Mouse (Mus musculus) CH12.LX (cell line): ENCODE results near the gene Git2. TPM values are rescaled to one million over a fixed set of nuclear protein-coding genes. Genes with fewer than 3 reads are reported as not detected.

Experiments used
- DNase-seq: peaks from one replicate; pipeline ENCODE4 v3.0.0-alpha.2; 2013; ENCODE audit errors: extremely low read depth
- H3K27ac ChIP-seq: 2 replicates; pipeline ENCODE4 v1.5.1; 2012; ENCODE audit warnings: low read depth, mild to moderate bottlenecking, control low read depth, moderate library complexity; ENCODE audit not compliant: insufficient read depth
- H3K27me3 ChIP-seq: replicated peaks from 2 replicates; pipeline ENCODE3; 2012; ENCODE audit warnings: inconsistent platforms
- H3K36me3 ChIP-seq, 2 experiments: replicated peaks in 1 of 2; 2 replicates each; pipeline versions ENCODE3 to v1.6.1; 2012; ENCODE audit warnings: inconsistent platforms in 1 of 2, low read length in 1 of 2, mild to moderate bottlenecking in 1 of 2, mixed read lengths in 1 of 2, moderate library complexity in 1 of 2; ENCODE audit not compliant: control insufficient read depth in 1 of 2, insufficient read depth in 1 of 2
- H3K4me1 ChIP-seq, 2 experiments: 2 replicates each; pipeline ENCODE4 v1.6.1; 2012; ENCODE audit warnings: inconsistent platforms in 1 of 2, moderate library complexity in 1 of 2; ENCODE audit not compliant: insufficient read depth in 2 of 2, control insufficient read depth in 1 of 2
- H3K4me2 ChIP-seq: 2 replicates; pipeline ENCODE4 v1.6.1; 2012; ENCODE audit warnings: low read depth, mild to moderate bottlenecking, control low read depth; ENCODE audit not compliant: poor library complexity, insufficient read depth, severe bottlenecking
- H3K4me3 ChIP-seq, 3 experiments: fragments of 150-350 bp in 1 of 3; sonication (generic) in 1 of 3; replicated peaks in 1 of 3; 2 replicates each; pipeline versions ENCODE3 to v1.5.1; 2011 to 2012; ENCODE audit warnings: low read depth in 2 of 3, low read length in 2 of 3, mild to moderate bottlenecking in 2 of 3, moderate library complexity in 2 of 3, control low read depth in 1 of 3, improper control_type of control experiment in 1 of 3, inconsistent platforms in 1 of 3, mixed read lengths in 1 of 3; ENCODE audit not compliant: poor library complexity in 1 of 3
- H3K79me2 ChIP-seq: replicated peaks from 2 replicates; pipeline ENCODE4 v1.6.1; 2012; ENCODE audit warnings: mild to moderate bottlenecking, moderate library complexity; ENCODE audit not compliant: control insufficient read depth, poor library complexity, insufficient read depth, severe bottlenecking; ENCODE audit errors: extremely low read depth
- H3K9ac ChIP-seq: 2 replicates; pipeline ENCODE4 v1.6.1; 2012; ENCODE audit warnings: low read depth, mild to moderate bottlenecking, control low read depth, moderate library complexity; ENCODE audit not compliant: insufficient read depth
- H3K9me3 ChIP-seq: replicated peaks from 2 replicates; pipeline ENCODE3; 2012; ENCODE audit warnings: low read length, inconsistent platforms, mixed read lengths
- CHD1 ChIP-seq: IDR thresholded peaks from 2 replicates; pipeline ENCODE4 v1.6.1; 2012; ENCODE audit warnings: low read depth, low read length, improper control_type of control experiment, inconsistent platforms
- CHD2 ChIP-seq: IDR thresholded peaks from 2 replicates; pipeline ENCODE4 v1.6.1; 2011; ENCODE audit warnings: low read length, improper control_type of control experiment
- CTCF ChIP-seq, 2 experiments: IDR thresholded peaks in 1 of 2; conservative IDR thresholded peaks in 1 of 2; 2 replicates each; pipeline ENCODE4 v1.5.1; 2011 to 2012; ENCODE audit warnings: low read depth in 2 of 2, low read length in 2 of 2, improper control_type of control experiment in 1 of 2, inconsistent platforms in 1 of 2, mild to moderate bottlenecking in 1 of 2, moderate library complexity in 1 of 2
- EP300 ChIP-seq: IDR thresholded peaks from 2 replicates; pipeline ENCODE4 v1.6.1; 2011; ENCODE audit warnings: low read length, improper control_type of control experiment
- ETS1 ChIP-seq: conservative IDR thresholded peaks from 2 replicates; pipeline ENCODE4 v1.6.1; 2012; ENCODE audit warnings: low read depth, mild to moderate bottlenecking, inconsistent platforms, low read length, improper control_type of control experiment, moderate library complexity
- HCFC1 ChIP-seq: IDR thresholded peaks from 2 replicates; pipeline ENCODE4 v1.6.1; 2012; ENCODE audit warnings: low read depth, mild to moderate bottlenecking, inconsistent platforms, low read length, improper control_type of control experiment
- IRF4 ChIP-seq: IDR thresholded peaks from 2 replicates; pipeline ENCODE4 v1.6.1; 2014; ENCODE audit warnings: low read depth, mild to moderate bottlenecking, inconsistent platforms, low read length, improper control_type of control experiment
- JUN ChIP-seq: IDR thresholded peaks from 2 replicates; pipeline ENCODE4 v1.6.1; 2011; ENCODE audit warnings: low read depth, mild to moderate bottlenecking, low read length, improper control_type of control experiment, moderate library complexity; ENCODE audit not compliant: insufficient read depth
- JUND ChIP-seq: conservative IDR thresholded peaks from 2 replicates; pipeline ENCODE4 v1.6.1; 2011; ENCODE audit warnings: low read depth, low read length, improper control_type of control experiment
- MAFK ChIP-seq: IDR thresholded peaks from 2 replicates; pipeline ENCODE4 v1.6.1; 2011; ENCODE audit warnings: low read length, improper control_type of control experiment; ENCODE audit not compliant: insufficient replicate concordance
- MAX ChIP-seq: IDR thresholded peaks from 2 replicates; pipeline ENCODE4 v1.6.1; 2011; ENCODE audit warnings: low read length, improper control_type of control experiment
- MXI1 ChIP-seq: IDR thresholded peaks from 2 replicates; pipeline ENCODE4 v1.6.1; 2011; ENCODE audit warnings: mild to moderate bottlenecking, low read depth, low read length, improper control_type of control experiment
- NELFE ChIP-seq: IDR thresholded peaks from 2 replicates; pipeline ENCODE4 v1.6.1; 2011; ENCODE audit warnings: low read depth, low read length, improper control_type of control experiment
- NRF1 ChIP-seq: IDR thresholded peaks from 2 replicates; pipeline ENCODE4 v1.6.1; 2014; ENCODE audit warnings: low read depth, mild to moderate bottlenecking, inconsistent platforms, low read length, improper control_type of control experiment, moderate library complexity
- PAX5 ChIP-seq: IDR thresholded peaks from 2 replicates; pipeline ENCODE4 v1.6.1; 2012; ENCODE audit warnings: low read length, inconsistent platforms, mixed read lengths
- POLR2A ChIP-seq: IDR thresholded peaks from 2 replicates; pipeline ENCODE4 v1.6.1; 2011; ENCODE audit warnings: low read depth, mild to moderate bottlenecking, improper control_type of control experiment, low read length
- TBP ChIP-seq: conservative IDR thresholded peaks from 2 replicates; pipeline ENCODE4 v1.6.1; 2011; ENCODE audit warnings: low read depth, low read length, improper control_type of control experiment
- USF2 ChIP-seq: conservative IDR thresholded peaks from 2 replicates; pipeline ENCODE4 v1.6.1; 2011; ENCODE audit warnings: low read depth, low read length, improper control_type of control experiment
- ZKSCAN1 ChIP-seq: IDR thresholded peaks from 2 replicates; pipeline ENCODE4 v1.6.1; 2012; ENCODE audit warnings: low read depth, inconsistent platforms, low read length, improper control_type of control experiment, borderline replicate concordance
- ZMIZ1 ChIP-seq: IDR thresholded peaks from 2 replicates; pipeline ENCODE4 v1.6.1; 2012; ENCODE audit warnings: low read depth, mild to moderate bottlenecking, inconsistent platforms, low read length, improper control_type of control experiment
- ZNF384 ChIP-seq: IDR thresholded peaks from 2 replicates; pipeline ENCODE4 v1.6.1; 2012; ENCODE audit warnings: low read depth, low read length, improper control_type of control experiment, inconsistent platforms
- dilution Hi-C: fragments of 300-500 bp; cut with MboI; formaldehyde crosslinking; loops from 2 replicates; pipeline ENCODE4 v1.14.3; 2020; ENCODE audit warnings: low sequenced_read_pairs; ENCODE audit not compliant: extremely low pct_unique_long_range_greater_than_20kb, extremely low pct_ligation_motif_present
- in situ Hi-C: fragments of 300-500 bp; cut with MboI; formaldehyde crosslinking; loops from 3 replicates; pipeline ENCODE4 v1.14.3; 2019; ENCODE audit warnings: low sequenced_read_pairs, low pct_ligation_motif_present, low pct_unique_long_range_greater_than_20kb, mixed read lengths
- polyA plus RNA-seq: library from polyadenylated mRNA; unstranded; fragments of >175 nt; gene quantifications from 2 replicates; pipeline ENCODE4 v1.2.1, GENCODE M21; 2012; ENCODE audit warnings: low read depth; ENCODE audit not compliant: insufficient read length
- total RNA-seq, 2 experiments: library from RNA; depleted of rRNA; stranded (reverse); fragments of 300-350 nt in 1 of 2; fragments of >200 nt in 1 of 2; gene quantifications; 2 replicates each; pipeline ENCODE4 v1.2.3; 2012 to 2014

Git2 gene
- total and polyA plus RNA-seq, 3 experiments, result 12.3 to 29.4 (median 22.1) TPM

DNA sequence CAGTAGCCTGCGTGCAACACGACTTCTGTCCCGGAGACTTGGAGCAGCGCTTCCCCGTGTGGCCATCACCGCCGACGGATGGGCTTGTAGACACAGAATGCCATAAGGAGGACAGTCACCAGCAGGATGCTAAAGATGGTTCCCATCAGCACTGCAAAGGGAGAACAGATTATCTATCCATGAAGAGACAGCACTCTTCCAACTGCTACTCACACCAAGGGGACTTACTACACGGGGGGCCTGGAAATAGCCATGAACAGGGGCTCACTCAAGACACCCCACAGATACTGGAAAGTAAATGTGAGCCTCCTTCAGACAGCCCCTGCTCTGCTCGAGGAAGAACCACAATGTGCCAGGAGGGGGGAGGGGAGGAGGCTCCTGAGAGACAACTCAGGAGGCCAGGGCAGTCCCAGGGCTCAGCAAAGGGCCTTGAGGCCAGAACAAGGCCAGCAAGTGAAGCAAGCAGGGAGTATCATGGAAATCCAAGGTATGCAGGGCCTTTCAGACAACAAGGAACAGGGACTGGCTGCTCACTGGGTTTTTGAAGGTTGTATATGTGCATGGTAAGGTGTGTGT lies 34.0 kb upstream of the Git2 start:
- no peak overlapping the region for H3K9ac ChIP-seq
- TF ChIP-seq JUND (no peak), EP300 (no peak), MAX (no peak), ETS1 (no peak), TBP (no peak), CHD1 (no peak), CHD2 (no peak)
- no peak overlapping the region for H3K4me2 ChIP-seq
- DNase-seq, result no peak
- peaks cover 5 to 13% of the 10 kb centered on the region in 2 experiments; a peak in 3 of 4 replicates for H3K4me1 ChIP-seq
- in situ Hi-C loops (no loop called here), dilution Hi-C loops (no loop called here)
- no peak overlapping the region for H3K4me3 ChIP-seq
- H3K9me3 ChIP-seq, result no peaks in the 10 kb centered on the region
- 0 out of 2 replicates have a peak, but pooled peaks cover 2% of the 10 kb centered on the region for H3K79me2 ChIP-seq
- peaks cover 25 to 67% of the 10 kb centered on the region in 2 experiments for H3K36me3 ChIP-seq
- H3K27ac ChIP-seq, result no peak overlapping the region
- no peaks in the 10 kb centered on the region for H3K27me3 ChIP-seq

DNA sequence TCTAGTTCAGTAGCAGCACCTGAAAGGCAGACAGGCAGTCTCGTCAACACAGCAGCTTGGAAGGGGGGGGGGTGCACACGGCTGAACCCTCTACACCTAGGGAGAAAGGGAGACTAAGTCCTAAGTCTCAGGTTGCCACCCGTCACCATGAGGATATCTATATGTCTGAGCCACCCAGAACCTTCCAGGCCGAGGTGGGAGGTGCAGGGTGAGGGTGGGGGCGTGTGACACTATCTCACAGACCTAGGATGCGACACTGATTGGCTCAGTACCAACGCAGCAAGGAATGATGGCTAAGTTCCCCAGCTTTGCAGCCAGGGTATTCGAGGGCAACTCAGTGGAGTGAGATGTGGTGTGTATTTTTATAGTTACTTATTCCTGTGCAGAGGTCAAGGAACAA lies 33.1 kb upstream of the Git2 start:
- dilution Hi-C loops, result no loop called here
- no peak overlapping the region for H3K9ac ChIP-seq
- H3K4me1 ChIP-seq, result peaks cover 5 to 13% of the 10 kb centered on the region in 2 experiments; a peak in 3 of 4 replicates
- TF ChIP-seq MAX (no peak), CTCF (conservative IDR thresholded peaks at IDR 0.05 in 1 of 2, IDR thresholded peaks at IDR 0.05 in 1 of 2; ENCODE audit: low read depth in 2 of 2, low read length in 2 of 2) (no peak), ETS1 (no peak), USF2 (no peak), MAFK (no peak), CHD2 (no peak), ZNF384 (no peak), JUN (no peak), ZMIZ1 (no peak), NELFE (no peak), NRF1 (no peak), HCFC1 (no peak), EP300 (no peak), ZKSCAN1 (no peak), JUND (no peak), TBP (no peak), PAX5 (no peak), MXI1 (no peak), POLR2A (no peak), IRF4 (no peak)
- no peaks in the 10 kb centered on the region for H3K27me3 ChIP-seq
- H3K27ac ChIP-seq, result no peak overlapping the region
- peaks cover 34 to 76% of the 10 kb centered on the region in 2 experiments for H3K36me3 ChIP-seq
- H3K4me2 ChIP-seq, result no peak overlapping the region
- H3K4me3 ChIP-seq, result no peak overlapping the region
- no peak for DNase-seq
- in situ Hi-C loops, result no loop called here
- no peaks in the 10 kb centered on the region for H3K9me3 ChIP-seq
- 0 out of 2 replicates have a peak, but pooled peaks cover 2% of the 10 kb centered on the region for H3K79me2 ChIP-seq
